Mouse (Mus musculus): ENCODE measurements around the gene Ifi211. TPM values are rescaled to one million over a fixed set of nuclear protein-coding genes. Genes with fewer than 3 reads are reported as not detected.
A peak's percentile ranks its signal among the peaks of the same experiment; 100 is the strongest.
"Not testable (repeated sequence)": the region's sequence is repeated elsewhere in the genome, so short reads cannot be mapped to it uniquely, and the experiment has no call there.

Ifi211 gene
- polyA plus RNA-seq, 1 experiment from 2014 or later: 2.7 TPM

GRCm38 (mm10) chr1:173914559-173914958 lies 1.7 kb upstream of the Ifi211 start:
- H3K27me3 ChIP-seq: no peaks in the 10 kb centered on the region
- ATAC-seq (no peak), DNase-seq (ENCODE audit: low read depth, low spot score) (no peak)
- TF ChIP-seq CTCF (IDR thresholded peaks at IDR 0.05): no peak
- CTCF ChIA-PET: no interaction called here
- POLR2A ChIA-PET: no interaction called here
- in situ Hi-C loops (cut with MboI; ENCODE audit: low pct_unique_long_range_greater_than_20kb): loop anchor here (5.0 kb wide), 1 partner anchor 147 kb away; the partner anchor contains the start of gene Ifi204

- POLR2A ChIA-PET, H3K27me3 ChIP-seq, CTCF ChIA-PET: not testable (repeated sequence)
- ATAC-seq: peak; percentile 78
- peak; percentile 81 for DNase-seq (ENCODE audit: low read depth, low spot score)
- in situ Hi-C loops (cut with MboI; ENCODE audit: low pct_unique_long_range_greater_than_20kb): loop anchor here (5.0 kb wide), 1 partner anchor 146 kb away; the partner anchor contains the start of gene Ifi204
Measured at GRCm38 (mm10) chr1:173913256-173913791, 478 bp upstream of the Ifi211 start.

- TF ChIP-seq CTCF (IDR thresholded peaks at IDR 0.05): no peak
- DNase-seq (ENCODE audit: low read depth, low spot score): no peak
- POLR2A ChIA-PET: no interaction called here
- in situ Hi-C loops (cut with MboI; ENCODE audit: low pct_unique_long_range_greater_than_20kb): loop anchor here (5.0 kb wide), 1 partner anchor 145 kb away; the partner anchor contains the start of gene Ifi204
- CTCF ChIA-PET: no interaction called here
- no peak for ATAC-seq
- H3K27me3 ChIP-seq: no peaks in the 10 kb centered on the region
Measured at GRCm38 (mm10) chr1:173911808-173912464, 910 bp downstream of the Ifi211 start.

GRCm38 (mm10) chr1:173908390-173908789 lies 4.5 kb downstream of the Ifi211 start:
- H3K27me3 ChIP-seq; in situ Hi-C loops (cut with MboI; ENCODE audit: low pct_unique_long_range_greater_than_20kb); DNase-seq (ENCODE audit: low read depth, low spot score); ATAC-seq; POLR2A ChIA-PET; CTCF ChIA-PET: not testable (repeated sequence)

GRCm38 (mm10) chr1:173905885-173906284 lies 7.0 kb downstream of the Ifi211 start:
- DNase-seq (ENCODE audit: low read depth, low spot score); in situ Hi-C loops (cut with MboI; ENCODE audit: low pct_unique_long_range_greater_than_20kb); POLR2A ChIA-PET; ATAC-seq; CTCF ChIA-PET; H3K27me3 ChIP-seq: not testable (repeated sequence)

- ATAC-seq; DNase-seq (ENCODE audit: low read depth, low spot score); CTCF ChIA-PET; in situ Hi-C loops (cut with MboI; ENCODE audit: low pct_unique_long_range_greater_than_20kb); H3K27me3 ChIP-seq; POLR2A ChIA-PET: not testable (repeated sequence)
Measured at GRCm38 (mm10) chr1:173889741-173890140, 23.1 kb downstream of the Ifi211 start.

- DNase-seq (ENCODE audit: low read depth, low spot score); CTCF ChIA-PET; ATAC-seq; H3K27me3 ChIP-seq; POLR2A ChIA-PET; in situ Hi-C loops (cut with MboI; ENCODE audit: low pct_unique_long_range_greater_than_20kb): not testable (repeated sequence)
Measured at GRCm38 (mm10) chr1:173887026-173887787, 25.6 kb downstream of the Ifi211 start.

GRCm38 (mm10) chr1:173880004-173880666 lies 32.7 kb downstream of the Ifi211 start:
- H3K27me3 ChIP-seq; POLR2A ChIA-PET; CTCF ChIA-PET; in situ Hi-C loops (cut with MboI; ENCODE audit: low pct_unique_long_range_greater_than_20kb); DNase-seq (ENCODE audit: low read depth, low spot score): not testable (repeated sequence)
- ATAC-seq: peak; percentile 66

- in situ Hi-C loops (cut with MboI; ENCODE audit: low pct_unique_long_range_greater_than_20kb): loop anchor here (5.0 kb wide), 1 partner anchor 63 kb away; the partner anchor contains the start of genes Ifi203 and Mndal
- H3K27me3 ChIP-seq; ATAC-seq; POLR2A ChIA-PET; DNase-seq (ENCODE audit: low read depth, low spot score); CTCF ChIA-PET: not testable (repeated sequence)
Measured at GRCm38 (mm10) chr1:173879225-173879987, 33.4 kb downstream of the Ifi211 start.

- DNase-seq (ENCODE audit: low read depth, low spot score); CTCF ChIA-PET; H3K27me3 ChIP-seq; POLR2A ChIA-PET; ATAC-seq: not testable (repeated sequence)
- in situ Hi-C loops (cut with MboI; ENCODE audit: low pct_unique_long_range_greater_than_20kb): loop anchor here (5.0 kb wide), 1 partner anchor 64 kb away; the partner anchor contains the start of genes Ifi203 and Mndal
Measured at GRCm38 (mm10) chr1:173878264-173878663, 34.6 kb downstream of the Ifi211 start.

GRCm38 (mm10) chr1:173877125-173877524 lies 35.7 kb downstream of the Ifi211 start:
- in situ Hi-C loops (cut with MboI; ENCODE audit: low pct_unique_long_range_greater_than_20kb): loop anchor here (5.0 kb wide), 1 partner anchor 65 kb away; the partner anchor contains the start of genes Ifi203 and Mndal
- DNase-seq (ENCODE audit: low read depth, low spot score); POLR2A ChIA-PET; H3K27me3 ChIP-seq; CTCF ChIA-PET; ATAC-seq: not testable (repeated sequence)

GRCm38 (mm10) chr1:173868586-173868985 lies 44.3 kb downstream of the Ifi211 start:
- in situ Hi-C loops (cut with MboI; ENCODE audit: low pct_unique_long_range_greater_than_20kb); CTCF ChIA-PET; POLR2A ChIA-PET; DNase-seq (ENCODE audit: low read depth, low spot score); H3K27me3 ChIP-seq; ATAC-seq: not testable (repeated sequence)

Measured in Patski (cell line).